Mouse (Mus musculus): ENCODE results near the gene Mrps35.

- no peak for TF ChIP-seq POLR2A (IDR thresholded peaks at IDR 0.05; ENCODE audit: control insufficient read depth, extremely low read depth, insufficient read depth, low read length, poor library complexity)
- no peak for TF ChIP-seq CTCF (IDR thresholded peaks at IDR 0.05; ENCODE audit: borderline replicate concordance, control insufficient read depth, extremely low read depth, insufficient read depth, low read length, poor library complexity)
Measured at GRCm38 (mm10) chr6:147079919-147080318, 37.4 kb downstream of the Mrps35 start.
